Mouse (Mus musculus): ENCODE measurements around the gene Gpr153.
"Not testable (repeated sequence)": the region's sequence is repeated elsewhere in the genome, so short reads cannot be mapped to it uniquely, and the experiment has no call there.

DNA sequence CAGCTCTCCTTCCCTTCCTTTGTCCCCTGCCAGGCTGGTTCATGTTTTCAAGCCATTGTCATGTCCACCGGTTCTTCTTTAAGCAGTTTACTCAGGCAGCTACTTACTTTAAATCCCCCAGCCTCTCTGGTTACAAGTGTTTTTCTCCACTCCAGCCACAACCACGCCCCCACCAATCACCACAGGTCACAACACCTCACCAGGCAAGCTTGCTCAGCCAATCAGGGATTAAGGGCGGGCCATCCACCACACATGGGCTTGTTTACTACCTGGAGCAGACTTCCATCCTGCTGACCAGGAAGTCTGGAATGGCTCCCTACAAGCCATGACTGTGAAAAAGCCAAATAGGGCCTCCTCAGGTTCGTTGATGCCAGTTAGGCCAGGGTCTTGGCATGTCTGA is 43.7 kb upstream of the Gpr153 start:
- TF ChIP-seq CHD2 (IDR thresholded peaks at IDR 0.05; ENCODE audit: low read depth, low read length); ZNF384 (IDR thresholded peaks at IDR 0.05; ENCODE audit: low read depth, low read length); MAFK (IDR thresholded peaks at IDR 0.05; ENCODE audit: insufficient read depth, low read depth, low read length); ZC3H11A (IDR thresholded peaks at IDR 0.05; ENCODE audit: borderline replicate concordance, low read depth, low read length); HCFC1 (IDR thresholded peaks at IDR 0.05; ENCODE audit: borderline replicate concordance, insufficient read depth, low read length): not testable (repeated sequence)
